Mouse (Mus musculus) gastrocnemius, postnatal 36 days (tissue): ENCODE results near the gene Aup1. TPM values are rescaled to one million over a fixed set of nuclear protein-coding genes. Genes with fewer than 3 reads are reported as not detected.

Source experiments
- DNase-seq, 2 experiments: peaks; one replicate each; pipeline ENCODE4 v3.0.0; 2022
- intact Hi-C: fragments of 180-260 bp; cut with DNase I; formaldehyde crosslinking; loops from one replicate; pipeline ENCODE4 v1.15.1; 2025
- microRNA-seq, 2 experiments: library from miRNA; unstranded; fragments of <30 nt; microRNA quantifications; one replicate each; pipeline ENCODE4 v1.2.0; 2021
- total RNA-seq, 2 experiments: library from RNA; stranded (reverse); gene quantifications; 2 replicates each; pipeline ENCODE4 v1.2.3; 2021

Gene Aup1
- total RNA-seq, 2 experiments from 2014 or later = 82.8 to 88.8 TPM

GRCm38 (mm10) chr6:83101316-83101687 is 47.0 kb downstream of the Aup1 start, which contains the start of the genes Ccdc142 and Gm42688:
Gene Ccdc142 (plus strand): TSS chr6:83101601.
Gene Gm42688 (plus strand): TSS chr6:83101617.
- intact Hi-C loops = loop anchor here (2.0 kb wide), 1 partner anchor 105 kb away; no protein-coding TSS in a partner anchor
- DNase-seq = peak; percentile 81 to 83

- intact Hi-C loops = loop anchor here (2.0 kb wide), 1 partner anchor 105 kb away; no protein-coding TSS in a partner anchor
- DNase-seq = peak; percentile 38 to 57
These were observed 47.6 kb downstream of the Aup1 start for GRCm38 (mm10) chr6:83101688-83102556.

- DNase-seq = no peak
- intact Hi-C loops = no loop called here
These were observed 48.9 kb downstream of the Aup1 start for GRCm38 (mm10) chr6:83103130-83103650.

- intact Hi-C loops = no loop called here
- no peak for DNase-seq
These were observed 49.8 kb downstream of the Aup1 start for GRCm38 (mm10) chr6:83104158-83104557.

Small RNAs within 50 kb of the gene (microRNA-seq; reads per million reads assigned to microRNA genes)
- gene Mir3470a (0 reads per million in 2 experiments), gene Mir7040 (0 to 0.74 reads per million in 2 experiments)

Other genes starting within 250 kb of the Aup1 start
- gene Sema4f, start 114.8 kb upstream of the Aup1 start, total RNA-seq = under 1 TPM; 0.10 to 0.15 TPM
- not detected for gene M1ap, start 107.6 kb upstream of the Aup1 start, total RNA-seq
- gene Dok1, start 21.1 kb upstream of the Aup1 start, total RNA-seq = 1 to 10 TPM; 2.4 to 2.5 TPM
- 1 to 10 TPM; 2.9 to 3.1 TPM for gene Loxl3, start 20.3 kb upstream of the Aup1 start, total RNA-seq
- 10 to 100 TPM; 16.7 to 18.3 TPM for gene Htra2, start 752 bp downstream of the Aup1 start, total RNA-seq
- gene Dqx1, start 3.3 kb downstream of the Aup1 start, total RNA-seq = under 1 TPM; 0.26 to 0.32 TPM
- gene Tlx2, start 15.8 kb downstream of the Aup1 start, total RNA-seq = not detected
- gene Pcgf1, start 23.3 kb downstream of the Aup1 start, total RNA-seq = 1 to 10 TPM; 4.5 to 7.4 TPM
- gene Lbx2, start 31.8 kb downstream of the Aup1 start, total RNA-seq = under 1 TPM in 1 of 2 experiments, not detected in 1; 0.56 TPM
- gene Ccdc142, start 47.1 kb downstream of the Aup1 start, total RNA-seq = 1 to 10 TPM; 1.2 to 3.1 TPM
- gene Gm42688, start 47.1 kb downstream of the Aup1 start, total RNA-seq = 1 to 10 TPM in 1 of 2 experiments, under 1 TPM in 1; 0.69 to 1.0 TPM
- gene Mrpl53, start 54.5 kb downstream of the Aup1 start, total RNA-seq = 100 to 1,000 TPM in 1 of 2 experiments, 10 to 100 TPM in 1; 91.0 to 103 TPM
- 1 to 10 TPM; 4.4 to 4.5 TPM for gene Mogs, start 61.0 kb downstream of the Aup1 start, total RNA-seq
- 10 to 100 TPM; 35.4 to 35.8 TPM for gene Wbp1, start 67.0 kb downstream of the Aup1 start, total RNA-seq
- gene Ino80b, start 70.9 kb downstream of the Aup1 start, total RNA-seq = 10 to 100 TPM; 14.3 to 14.5 TPM
- 10 to 100 TPM; 11.3 to 13.8 TPM for gene Rtkn, start 80.9 kb downstream of the Aup1 start, total RNA-seq
- gene Wdr54, start 101.9 kb downstream of the Aup1 start, total RNA-seq = 1 to 10 TPM in 1 of 2 experiments, under 1 TPM in 1; 0.92 to 1.3 TPM
- under 1 TPM in 1 of 2 experiments, not detected in 1; 0.13 TPM for gene 1700003E16Rik, start 101.9 kb downstream of the Aup1 start, total RNA-seq
- 100 to 1,000 TPM; 128 to 135 TPM for gene Dctn1, start 111.4 kb downstream of the Aup1 start, total RNA-seq
- not detected for gene Slc4a5, start 165.3 kb downstream of the Aup1 start, total RNA-seq